Mouse (Mus musculus) CD4-positive, CD25-positive, alpha-beta regulatory T cell, adult 4 months (primary cell): ENCODE measurements at regions not wholly inside any gene's neighbourhood (a gene's known extent, or its start where the extent isn't known, plus 50 kb on each side); places are given as distances from the start of the nearest gene placed in this dataset.
"Not testable (repeated sequence)": the region's sequence is repeated elsewhere in the genome, so short reads cannot be mapped to it uniquely, and the experiment has no call there.

Experiments used
- ATAC-seq: one replicate; pipeline ENCODE4 v1.8.0; 2017

GRCm38 (mm10) chr9:88238346-88238745, 88.7 kb upstream of the Nt5e start:
- ATAC-seq, result no peak

- ATAC-seq, result no peak
Observed at GRCm38 (mm10) chr9:88240740-88241139, 86.3 kb upstream of the Nt5e start.

GRCm38 (mm10) chr9:88241203-88241995, 85.6 kb upstream of the Nt5e start:
- peak; percentile 100 for ATAC-seq

GRCm38 (mm10) chr9:88242530-88242929, 84.5 kb upstream of the Nt5e start:
- ATAC-seq, result no peak

- no peak for ATAC-seq
Observed at GRCm38 (mm10) chr9:88244492-88244891, 82.5 kb upstream of the Nt5e start.

- no peak for ATAC-seq
Observed at GRCm38 (mm10) chr9:88255948-88256347, 71.0 kb upstream of the Nt5e start.

- ATAC-seq, result no peak
Observed at GRCm38 (mm10) chr9:88259627-88260026, 67.4 kb upstream of the Nt5e start.

GRCm38 (mm10) chr9:88260072-88260635, 66.8 kb upstream of the Nt5e start:
- ATAC-seq, result no peak

- ATAC-seq, result no peak
Observed at GRCm38 (mm10) chr9:88262461-88262860, 64.5 kb upstream of the Nt5e start.

- not testable (repeated sequence) for ATAC-seq
Observed at GRCm38 (mm10) chr9:88266346-88266745, 60.7 kb upstream of the Nt5e start.

- no peak for ATAC-seq
Observed at GRCm38 (mm10) chr9:88268811-88269210, 58.2 kb upstream of the Nt5e start.

GRCm38 (mm10) chr9:88269216-88269615, 57.8 kb upstream of the Nt5e start:
- ATAC-seq, result no peak

- no peak for ATAC-seq
Observed at GRCm38 (mm10) chr9:88270836-88271235, 56.2 kb upstream of the Nt5e start.

- peak; percentile 70 for ATAC-seq
Observed at GRCm38 (mm10) chr9:88273304-88273703, 53.7 kb upstream of the Nt5e start.

- ATAC-seq, result no peak
Observed at GRCm38 (mm10) chr9:88274040-88274439, 53.0 kb upstream of the Nt5e start.

GRCm38 (mm10) chr9:88274681-88275336, 52.2 kb upstream of the Nt5e start:
- no peak for ATAC-seq

GRCm38 (mm10) chr9:88276023-88276568, 50.9 kb upstream of the Nt5e start:
- ATAC-seq, result no peak

GRCm38 (mm10) chr9:88277031-88277430, 50.0 kb upstream of the Nt5e start:
- ATAC-seq, result no peak
